Mouse (Mus musculus): ENCODE data around the gene Zfp771.

DNA sequence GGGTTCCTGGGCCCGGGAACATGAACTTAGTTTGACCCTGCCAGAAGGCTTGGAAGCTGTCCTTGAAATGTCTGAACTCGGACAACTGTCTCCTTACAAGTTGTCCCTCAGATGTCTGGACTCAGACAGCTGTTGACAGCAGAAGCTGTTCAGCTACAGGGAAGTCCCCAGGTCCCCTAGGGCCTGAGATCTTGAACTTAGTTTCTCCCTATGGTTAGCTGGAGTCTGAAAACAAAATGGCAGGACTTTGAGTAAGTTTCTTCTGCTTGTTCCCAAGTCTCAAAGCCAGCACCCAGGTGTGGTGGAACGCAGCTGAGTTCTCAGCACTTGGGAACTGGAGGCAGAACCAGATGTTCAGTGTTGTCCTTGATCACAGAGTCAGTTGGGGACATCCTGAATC, 36.0 kb downstream of the Zfp771 start:
- TF ChIP-seq CTCF (IDR thresholded peaks at IDR 0.05; ENCODE audit: low read depth) (no peak), EP300 (optimal IDR thresholded peaks at IDR 0.05) (no peak)

Data from stomach, postnatal 0 days (tissue).